Mouse (Mus musculus) CH12.LX (cell line): ENCODE results near the gene Pdcd1.

Experiments
- EP300 ChIP-seq: IDR thresholded peaks from 2 replicates; pipeline ENCODE4 v1.6.1; 2011; ENCODE audit warnings: low read length, improper control_type of control experiment
- HCFC1 ChIP-seq: IDR thresholded peaks from 2 replicates; pipeline ENCODE4 v1.6.1; 2012; ENCODE audit warnings: low read depth, mild to moderate bottlenecking, inconsistent platforms, low read length, improper control_type of control experiment
- MXI1 ChIP-seq: IDR thresholded peaks from 2 replicates; pipeline ENCODE4 v1.6.1; 2011; ENCODE audit warnings: mild to moderate bottlenecking, low read depth, low read length, improper control_type of control experiment

DNA sequence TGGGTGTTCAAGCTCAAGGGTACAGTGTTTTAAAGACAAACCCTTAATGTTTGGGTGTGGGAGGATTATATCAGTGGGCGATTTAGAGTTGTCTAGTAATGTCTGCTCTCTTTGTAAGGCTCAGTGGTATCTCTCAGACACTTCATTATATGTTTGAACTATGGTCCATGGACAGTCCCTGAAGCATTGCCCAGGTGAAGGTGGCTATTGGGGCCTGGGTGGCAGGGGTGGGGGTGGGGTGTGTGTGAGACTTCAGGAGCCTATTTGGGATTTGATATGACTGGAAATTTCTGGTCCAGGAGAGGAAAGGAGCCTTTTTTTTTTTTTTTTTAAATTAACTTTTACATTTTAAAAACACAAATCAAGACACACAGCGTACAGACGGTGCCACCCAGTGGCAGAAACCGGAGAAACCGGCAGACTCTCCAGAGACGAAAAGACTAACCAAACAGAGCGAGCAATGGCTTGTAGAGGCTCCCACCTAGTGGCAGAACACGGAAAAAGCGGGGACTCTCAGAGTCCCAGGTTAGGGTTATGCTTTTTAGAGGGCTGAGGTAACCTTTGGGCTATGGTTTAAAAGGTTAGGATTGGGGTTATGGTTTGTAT is 26.6 kb upstream of the Pdcd1 start:
- TF ChIP-seq HCFC1 (0 out of 2 replicates have a peak, but pooled peaks have one; percentile 22), MXI1 (no peak), EP300 (no peak)
